Mouse (Mus musculus): ENCODE results near the gene Ift22. TPM values are rescaled to one million over a fixed set of nuclear protein-coding genes. Genes with fewer than 3 reads are reported as not detected.
"Not testable (repeated sequence)": the region's sequence is repeated elsewhere in the genome, so short reads cannot be mapped to it uniquely, and the experiment has no call there.

Ift22 gene
- polyA plus RNA-seq, 1 experiment from 2014 or later: 62.3 TPM

DNA sequence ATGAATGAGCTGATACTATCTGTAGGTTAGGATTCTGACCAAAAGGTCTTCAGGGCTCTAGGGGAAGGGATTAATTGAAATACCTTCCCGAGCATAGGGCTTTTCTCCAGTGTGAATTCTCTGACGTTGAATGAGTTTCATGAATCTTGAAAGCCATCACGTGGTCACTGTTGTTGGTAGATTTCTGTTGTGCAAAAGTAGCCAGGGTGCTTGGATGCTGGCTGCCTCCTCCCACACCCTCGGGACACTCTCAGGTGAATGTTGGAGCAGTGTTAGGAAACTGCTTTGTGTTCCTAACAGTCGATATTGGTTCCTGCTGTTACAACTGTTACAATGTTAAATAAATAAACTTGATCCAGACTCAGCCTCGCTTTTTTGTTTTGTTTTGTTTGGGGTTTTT is 28.8 kb downstream of the Ift22 start:
- 79% methylated on average over 6 of the region's 6 CpGs for WGBS
- Histone ChIP-seq H3K4me1 (no peaks in the 10 kb centered on the region), H3K9ac (no peak overlapping the region), H3K36me3 (no peaks in the 10 kb centered on the region), H3K9me3 (no peaks in the 10 kb centered on the region), H3K4me2 (no peak overlapping the region), H3K27me3 (replicated peaks) (no peaks in the 10 kb centered on the region), H3K4me3 (replicated peaks) (no peak overlapping the region), H3K27ac (no peak overlapping the region)
- ATAC-seq (ENCODE audit: insufficient read depth, low FRiP score, low read depth): no peak

DNA sequence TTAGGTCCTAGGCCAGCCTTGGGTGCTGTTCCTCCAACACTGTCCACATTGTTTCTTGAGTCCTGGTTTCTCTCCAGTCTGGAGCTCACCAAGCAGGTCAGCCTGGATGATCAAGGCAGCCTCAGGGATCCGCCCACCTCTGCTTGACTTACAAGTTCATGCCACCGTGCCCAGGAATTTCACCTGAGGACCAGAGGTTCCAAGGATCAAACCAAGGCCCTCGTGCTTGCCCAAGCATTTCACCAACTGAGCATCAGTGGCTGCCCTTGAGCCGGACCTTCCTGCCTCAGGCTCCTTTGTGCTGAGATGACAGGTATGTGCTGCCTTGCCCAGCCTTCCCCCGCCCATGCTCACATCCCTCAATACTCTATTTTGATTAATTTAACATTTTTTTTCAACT is 29.7 kb downstream of the Ift22 start:
- H3K27ac ChIP-seq: no peak overlapping the region
- H3K27me3 ChIP-seq (replicated peaks): no peaks in the 10 kb centered on the region
- H3K4me3 ChIP-seq (replicated peaks): no peak overlapping the region
- H3K36me3 ChIP-seq: no peaks in the 10 kb centered on the region
- ATAC-seq (ENCODE audit: insufficient read depth, low FRiP score, low read depth): no peak
- H3K9me3 ChIP-seq: no peaks in the 10 kb centered on the region
- no peaks in the 10 kb centered on the region for H3K4me1 ChIP-seq
- no peak overlapping the region for H3K4me2 ChIP-seq
- 86% methylated on average over 5 of the region's 5 CpGs for WGBS
- H3K9ac ChIP-seq: no peak overlapping the region

DNA sequence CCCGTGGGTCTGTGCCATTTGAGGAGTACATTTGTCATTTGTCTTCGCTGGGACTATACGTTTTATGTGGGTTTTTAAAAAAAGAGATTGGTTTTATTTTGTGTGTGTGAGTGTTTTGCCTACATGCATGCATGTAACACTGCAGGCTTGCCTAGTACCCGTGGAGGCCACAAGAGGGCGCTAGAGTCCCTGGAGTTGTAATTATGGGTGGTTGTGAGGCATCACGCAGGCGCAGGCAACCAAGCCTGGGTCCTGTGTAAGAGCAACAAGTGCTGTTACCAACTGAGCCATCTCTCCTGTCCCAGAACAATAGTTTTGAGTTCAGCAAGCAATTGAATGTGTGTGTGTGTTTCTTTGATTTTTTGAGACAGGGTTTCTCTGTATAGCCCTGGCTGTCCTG is 31.3 kb downstream of the Ift22 start:
- no peaks in the 10 kb centered on the region for H3K36me3 ChIP-seq
- WGBS: 62% methylated on average over 7 of the region's 7 CpGs

DNA sequence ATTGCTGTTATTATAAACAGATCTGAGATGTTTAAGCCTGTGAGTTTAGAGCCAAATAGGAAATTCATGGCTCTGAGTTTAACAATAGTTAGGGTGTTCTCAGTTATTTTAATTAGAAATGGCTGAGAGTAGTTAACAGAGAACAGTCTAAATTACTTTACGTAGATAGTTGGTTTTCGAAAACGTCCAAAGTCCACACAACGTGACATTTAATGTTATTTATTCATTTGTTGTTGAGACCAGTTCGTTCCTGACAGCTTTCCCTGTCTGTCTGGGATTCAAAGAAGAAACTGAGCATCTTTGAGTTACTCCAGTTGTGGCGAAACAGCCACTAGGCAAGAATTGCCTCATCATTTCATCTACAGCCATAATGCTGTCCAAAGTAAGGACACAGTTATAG is 32.1 kb downstream of the Ift22 start:
- not testable (repeated sequence) for H3K36me3 ChIP-seq; H3K9me3 ChIP-seq; H3K27me3 ChIP-seq (replicated peaks); H3K27ac ChIP-seq; H3K4me3 ChIP-seq (replicated peaks); H3K4me2 ChIP-seq; H3K4me1 ChIP-seq; ATAC-seq (ENCODE audit: insufficient read depth, low FRiP score, low read depth); H3K9ac ChIP-seq
- 67% methylated on average over 6 of the region's 6 CpGs for WGBS

More for the DNA sequence above, 31.3 kb downstream of the Ift22 start:
- Histone ChIP-seq H3K4me1 (no peaks in the 10 kb centered on the region), H3K27me3 (replicated peaks) (no peaks in the 10 kb centered on the region), H3K9me3 (no peaks in the 10 kb centered on the region), H3K9ac (no peak overlapping the region), H3K4me3 (replicated peaks) (no peak overlapping the region), H3K27ac (no peak overlapping the region), H3K4me2 (no peak overlapping the region)
- ATAC-seq (ENCODE audit: insufficient read depth, low FRiP score, low read depth): no peak

DNA sequence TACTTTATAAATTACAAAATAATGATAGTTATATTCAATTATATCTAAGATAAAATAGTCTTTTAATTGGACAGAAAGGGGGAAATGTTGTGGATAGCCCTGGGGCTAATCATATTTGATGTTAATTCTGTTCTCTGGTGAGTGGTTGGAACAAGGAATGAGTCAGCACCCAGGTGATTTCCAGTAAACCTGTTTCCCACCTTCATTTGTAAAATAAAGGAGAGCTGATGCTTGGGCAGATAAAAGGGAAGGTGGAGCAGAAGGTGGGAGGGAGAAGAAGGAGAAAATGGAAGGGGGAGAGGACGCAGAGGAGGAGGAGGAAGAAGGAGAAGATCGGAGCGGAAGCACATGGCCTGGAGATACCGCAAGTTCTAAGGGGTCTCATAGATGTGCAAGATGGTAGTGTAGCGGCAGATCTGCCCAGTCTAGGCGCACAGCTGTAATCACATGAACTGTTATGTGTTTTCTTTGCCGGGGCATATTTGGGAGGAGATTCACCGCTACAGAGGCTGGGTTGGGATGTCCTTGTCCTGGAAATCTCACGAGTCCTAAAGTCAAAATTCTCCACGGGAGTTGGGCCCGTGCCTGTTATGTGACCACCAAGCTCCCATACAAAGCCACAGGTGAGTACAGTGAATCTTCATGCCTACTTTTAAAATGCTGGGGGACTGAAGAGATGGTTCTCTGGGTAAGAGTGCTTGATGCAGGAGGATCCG is 33.1 kb downstream of the Ift22 start:
- Histone ChIP-seq H3K27me3 (replicated peaks) (no peaks in the 10 kb centered on the region), H3K4me2 (no peak overlapping the region), H3K36me3 (no peaks in the 10 kb centered on the region), H3K9me3 (no peaks in the 10 kb centered on the region), H3K27ac (no peak overlapping the region), H3K4me1 (no peaks in the 10 kb centered on the region), H3K9ac (no peak overlapping the region), H3K4me3 (replicated peaks) (no peak overlapping the region)
- no peak for ATAC-seq (ENCODE audit: insufficient read depth, low FRiP score, low read depth)
- WGBS: 85% methylated on average over 12 of the region's 12 CpGs

DNA sequence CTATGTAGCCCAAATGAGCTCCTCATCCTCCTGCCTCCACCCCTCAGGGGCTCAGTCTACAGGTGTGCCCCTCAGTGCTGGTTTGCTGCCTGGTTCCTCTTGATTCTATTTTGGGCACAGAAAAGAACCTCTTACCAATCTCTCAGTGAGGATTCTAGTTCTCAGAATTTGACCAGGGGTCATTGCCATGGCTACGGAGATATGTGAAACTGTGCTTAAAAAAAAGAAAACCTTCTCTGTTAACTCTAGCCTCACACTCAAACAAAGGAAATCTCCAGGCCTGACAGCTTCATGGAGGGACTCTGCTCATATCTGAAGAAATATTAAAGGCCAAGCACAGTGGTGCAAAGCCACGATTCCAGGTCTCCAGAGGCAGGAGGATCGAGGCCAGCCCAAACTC is 34.8 kb downstream of the Ift22 start:
- no peaks in the 10 kb centered on the region for H3K4me1 ChIP-seq
- 56% methylated on average over 3 of the region's 3 CpGs for WGBS
- no peak overlapping the region for H3K4me3 ChIP-seq (replicated peaks)

DNA sequence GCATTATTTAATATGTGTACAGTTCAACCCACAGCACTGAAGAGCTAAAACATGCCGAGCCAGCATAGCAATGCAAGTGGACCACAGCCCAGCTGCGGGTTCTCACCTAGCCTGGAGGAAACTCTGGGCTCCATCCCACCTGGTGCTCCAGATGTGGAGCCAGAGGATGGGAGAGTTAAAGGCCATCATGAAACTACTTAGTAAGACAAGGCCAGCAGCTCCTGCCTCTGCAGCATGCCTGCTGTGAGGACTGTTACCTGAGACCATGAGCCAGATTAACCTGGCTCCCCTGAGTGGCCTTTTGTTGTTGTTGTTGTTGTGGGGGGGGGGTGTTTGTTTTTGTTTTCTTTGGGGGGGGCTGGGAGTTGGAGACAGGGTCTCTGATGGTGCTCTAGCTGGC is 35.4 kb downstream of the Ift22 start:
- no peak for ATAC-seq (ENCODE audit: insufficient read depth, low FRiP score, low read depth)
- WGBS: 70% methylated on average over 2 of the region's 2 CpGs
- no peak overlapping the region for H3K27ac ChIP-seq

More for the DNA sequence above, 34.8 kb downstream of the Ift22 start:
- Histone ChIP-seq H3K9ac (no peak overlapping the region), H3K36me3 (no peaks in the 10 kb centered on the region), H3K9me3 (no peaks in the 10 kb centered on the region), H3K27ac (no peak overlapping the region), H3K4me2 (no peak overlapping the region), H3K27me3 (replicated peaks) (no peaks in the 10 kb centered on the region)
- no peak for ATAC-seq (ENCODE audit: insufficient read depth, low FRiP score, low read depth)

DNA sequence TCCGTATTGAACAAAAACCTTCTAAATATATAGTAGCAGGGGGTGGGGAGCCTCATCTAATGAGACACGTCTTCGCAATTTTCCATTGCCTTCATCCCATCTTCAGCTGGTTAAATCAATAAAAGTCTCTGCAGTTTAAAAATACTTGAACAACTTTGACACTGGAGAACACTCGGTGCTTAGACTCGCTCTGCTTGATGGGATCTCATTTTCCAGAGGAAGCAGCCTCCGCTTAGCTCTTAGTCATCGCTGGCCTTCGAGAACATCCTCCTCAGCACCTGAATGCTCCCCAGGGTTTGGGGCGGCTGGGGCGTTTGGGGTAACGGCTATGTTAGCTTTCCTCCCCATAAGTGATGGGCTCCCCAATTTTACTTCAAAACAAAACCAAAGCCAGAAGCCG is 37.1 kb downstream of the Ift22 start:
- Histone ChIP-seq H3K4me2 (no peak overlapping the region), H3K9me3 (no peaks in the 10 kb centered on the region), H3K27me3 (replicated peaks) (no peaks in the 10 kb centered on the region), H3K4me3 (replicated peaks) (no peak overlapping the region), H3K36me3 (no peaks in the 10 kb centered on the region), H3K9ac (no peak overlapping the region), H3K27ac (no peak overlapping the region), H3K4me1 (no peaks in the 10 kb centered on the region)
- WGBS: 77% methylated on average over 12 of the region's 12 CpGs
- no peak for ATAC-seq (ENCODE audit: insufficient read depth, low FRiP score, low read depth)

More for the DNA sequence above, 35.4 kb downstream of the Ift22 start:
- H3K36me3 ChIP-seq: no peaks in the 10 kb centered on the region
- H3K9ac ChIP-seq: no peak overlapping the region
- no peaks in the 10 kb centered on the region for H3K9me3 ChIP-seq
- H3K4me1 ChIP-seq: no peaks in the 10 kb centered on the region
- H3K4me2 ChIP-seq: no peak overlapping the region
- no peak overlapping the region for H3K4me3 ChIP-seq (replicated peaks)
- no peaks in the 10 kb centered on the region for H3K27me3 ChIP-seq (replicated peaks)

DNA sequence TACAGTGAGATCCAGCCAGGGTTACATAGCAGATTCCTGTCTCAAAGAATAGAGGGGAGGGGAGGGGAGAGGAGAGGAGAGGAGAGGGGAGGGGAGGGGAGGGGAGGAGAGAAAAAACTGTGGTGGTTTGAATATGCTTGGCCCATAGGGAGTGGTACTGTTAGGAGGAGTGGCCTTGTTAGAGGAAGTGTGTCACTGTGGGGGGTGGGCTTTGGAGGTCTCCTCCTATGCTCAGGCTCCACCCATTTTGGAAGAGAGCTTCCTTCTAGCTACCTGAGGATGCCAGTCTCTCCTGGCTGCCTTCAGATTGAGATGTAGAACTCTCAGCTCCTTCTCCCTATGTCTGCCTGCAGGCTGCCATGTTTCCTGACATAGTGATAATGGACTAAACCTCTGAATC is 39.9 kb downstream of the Ift22 start:
- Histone ChIP-seq H3K27ac (no peak overlapping the region), H3K27me3 (replicated peaks) (no peaks in the 10 kb centered on the region), H3K4me3 (replicated peaks) (no peak overlapping the region), H3K9ac (no peak overlapping the region), H3K9me3 (no peaks in the 10 kb centered on the region), H3K4me1 (no peaks in the 10 kb centered on the region), H3K4me2 (no peak overlapping the region), H3K36me3 (no peaks in the 10 kb centered on the region)
- ATAC-seq (ENCODE audit: insufficient read depth, low FRiP score, low read depth): no peak

DNA sequence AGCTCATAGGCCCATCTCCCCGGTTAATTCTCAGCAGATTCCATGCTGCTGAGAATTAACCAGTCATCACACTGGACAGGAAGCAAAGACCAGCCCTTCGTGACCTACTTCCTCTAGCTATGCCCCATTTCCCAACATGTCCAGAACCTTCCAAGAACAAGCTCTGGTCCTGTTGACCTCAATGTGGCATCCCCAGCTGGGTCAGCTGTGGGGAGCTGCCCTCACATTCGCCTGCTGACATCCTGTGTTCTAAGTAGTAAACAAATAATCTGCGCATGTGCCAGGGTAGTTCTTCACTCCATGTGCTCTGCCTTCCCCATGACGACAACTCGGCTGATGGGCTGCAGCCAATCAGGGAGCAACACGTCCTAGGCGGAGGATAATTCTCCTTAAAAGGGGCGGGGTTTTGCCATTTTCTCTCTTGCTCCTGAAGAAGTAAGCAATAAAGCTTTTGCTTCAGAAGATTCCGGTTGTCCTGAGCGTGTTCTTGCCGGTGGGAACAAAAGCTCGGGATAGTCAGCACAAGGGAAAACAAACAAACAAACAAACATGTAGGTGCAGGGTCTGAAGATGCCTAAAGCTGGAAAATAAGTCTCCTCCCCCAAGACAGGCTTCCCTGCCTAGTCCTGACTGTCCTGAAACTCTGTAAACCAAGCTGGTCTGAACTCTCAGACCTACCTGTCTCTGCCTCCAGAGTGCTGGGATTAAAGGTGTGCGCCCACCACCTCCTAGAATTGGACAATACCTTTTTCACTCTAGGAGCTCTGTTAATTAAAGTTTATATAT is 41.8 kb downstream of the Ift22 start:
- H3K4me3 ChIP-seq (replicated peaks); H3K27ac ChIP-seq; H3K36me3 ChIP-seq; H3K4me1 ChIP-seq; H3K9me3 ChIP-seq; H3K4me2 ChIP-seq; ATAC-seq (ENCODE audit: insufficient read depth, low FRiP score, low read depth); H3K27me3 ChIP-seq (replicated peaks); H3K9ac ChIP-seq: not testable (repeated sequence)
- whole genome bisulfite sequencing: 82% methylated on average over 14 of the region's 14 CpGs

DNA sequence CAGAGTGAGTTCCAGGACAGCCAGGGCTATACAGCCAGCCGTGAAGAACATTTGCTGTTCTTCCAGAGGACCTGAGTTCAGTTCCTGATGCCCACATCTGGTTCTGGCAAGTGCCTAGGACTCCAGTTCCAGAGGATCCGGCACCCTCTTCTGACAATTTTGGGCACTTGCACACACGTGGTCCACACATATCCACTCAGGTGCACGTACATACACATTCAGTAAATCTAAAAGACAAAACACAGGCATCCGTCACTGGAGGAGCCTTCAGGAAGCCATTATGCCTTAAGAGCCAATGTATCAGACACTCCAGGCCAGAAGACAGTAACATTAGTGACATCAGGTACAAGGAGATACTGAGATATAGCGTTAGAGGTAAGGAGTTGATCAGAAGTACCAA is 42.6 kb downstream of the Ift22 start:
- ATAC-seq (ENCODE audit: insufficient read depth, low FRiP score, low read depth): no peak
- 87% methylated on average over 6 of the region's 6 CpGs for WGBS
- no peak overlapping the region for H3K9ac ChIP-seq

DNA sequence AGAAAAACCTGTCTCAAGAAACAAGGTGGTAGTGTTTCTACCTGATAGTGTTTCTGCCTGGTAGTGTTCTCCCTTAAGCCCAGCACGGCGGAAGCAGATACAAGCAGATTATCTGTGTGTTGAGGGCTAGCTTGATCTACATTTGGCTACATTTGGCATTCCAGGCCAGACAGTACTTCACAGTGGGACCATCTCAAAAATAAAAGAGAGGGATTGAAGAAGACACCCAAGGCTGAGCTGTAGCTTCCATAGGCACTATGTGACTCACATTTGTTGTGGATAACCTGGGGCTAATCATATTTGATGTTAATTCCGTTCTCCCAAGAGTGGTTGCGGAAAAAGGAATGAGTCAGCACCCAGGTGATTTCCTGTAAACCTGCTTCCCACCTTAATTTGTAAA is 44.2 kb downstream of the Ift22 start:
- H3K27ac ChIP-seq: no peak overlapping the region
- no peak for ATAC-seq (ENCODE audit: insufficient read depth, low FRiP score, low read depth)
- no peaks in the 10 kb centered on the region for H3K9me3 ChIP-seq
- 72% methylated on average over 4 of the region's 4 CpGs for WGBS
- H3K9ac ChIP-seq: no peak overlapping the region
- H3K4me2 ChIP-seq: peak overlapping the region; percentile 57; the same call in 1 of the 2 replicates
- H3K4me3 ChIP-seq (replicated peaks): no peak overlapping the region
- H3K27me3 ChIP-seq (replicated peaks): no peaks in the 10 kb centered on the region
- peaks cover 4% of the 10 kb centered on the region; the same call in 1 of the 2 replicates for H3K36me3 ChIP-seq
- H3K4me1 ChIP-seq: peaks cover 10% of the 10 kb centered on the region

More for the DNA sequence above, 42.6 kb downstream of the Ift22 start:
- Histone ChIP-seq H3K36me3 (no peaks in the 10 kb centered on the region), H3K27me3 (replicated peaks) (no peaks in the 10 kb centered on the region), H3K4me3 (replicated peaks) (no peak overlapping the region), H3K4me1 (peaks cover 8% of the 10 kb centered on the region), H3K4me2 (no peak overlapping the region), H3K9me3 (no peaks in the 10 kb centered on the region), H3K27ac (no peak overlapping the region)

Measured in stomach, embryonic 15.5 days (tissue).